Mouse (Mus musculus): ENCODE results near the gene Pde4c.
A peak's percentile ranks its signal among the peaks of the same experiment; 100 is the strongest.

The Pde4c gene

DNA sequence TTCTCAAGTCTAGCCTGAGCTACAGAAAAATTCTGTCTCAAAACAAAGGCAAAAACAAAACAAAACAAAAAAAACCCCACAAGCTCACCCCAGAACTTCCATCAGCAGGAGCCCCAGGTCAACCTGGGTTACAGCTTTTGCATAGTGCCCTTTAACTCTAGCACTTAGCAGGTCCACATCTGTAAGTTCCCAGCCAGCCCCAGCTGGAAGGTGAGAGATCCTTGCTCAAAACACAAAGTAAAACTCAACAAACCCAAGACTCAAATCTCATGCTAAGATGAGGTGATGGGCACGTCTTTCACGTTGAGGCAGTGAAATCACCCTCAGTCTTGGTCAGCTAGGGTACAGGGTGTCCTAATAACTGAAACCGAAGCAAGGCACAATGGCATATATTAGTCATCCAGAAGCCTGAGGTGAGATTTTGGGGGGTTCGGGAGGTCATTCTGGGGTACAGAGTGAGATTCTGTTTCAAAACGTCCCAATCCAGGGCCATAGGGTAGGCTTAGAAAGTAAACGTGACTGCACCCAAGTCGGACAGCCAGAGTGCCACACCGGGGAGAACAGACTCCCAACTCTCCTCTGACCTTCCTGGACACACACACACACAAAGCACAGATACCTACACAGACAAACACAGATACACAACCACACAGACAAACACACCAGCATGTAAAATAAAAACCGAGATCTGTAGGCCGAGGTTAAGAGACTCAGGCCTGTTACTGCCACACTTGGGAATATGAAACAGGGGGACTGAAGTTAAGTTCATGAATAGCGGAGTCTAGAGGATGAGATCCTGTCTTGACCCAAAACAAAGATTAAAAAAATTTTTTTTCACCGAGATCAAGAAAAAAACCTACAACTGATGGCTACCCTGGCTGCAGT, 25.9 kb upstream of the Pde4c start:
- no peak for DNase-seq (ENCODE audit: low read depth)

GRCm38 (mm10) chr8:70698310-70699109, 25.0 kb upstream of the Pde4c start, which contains the start of gene Jund:
Gene Jund (plus strand): TSS chr8:70698949.
- peak; percentile 99 for DNase-seq (ENCODE audit: low read depth)

DNA sequence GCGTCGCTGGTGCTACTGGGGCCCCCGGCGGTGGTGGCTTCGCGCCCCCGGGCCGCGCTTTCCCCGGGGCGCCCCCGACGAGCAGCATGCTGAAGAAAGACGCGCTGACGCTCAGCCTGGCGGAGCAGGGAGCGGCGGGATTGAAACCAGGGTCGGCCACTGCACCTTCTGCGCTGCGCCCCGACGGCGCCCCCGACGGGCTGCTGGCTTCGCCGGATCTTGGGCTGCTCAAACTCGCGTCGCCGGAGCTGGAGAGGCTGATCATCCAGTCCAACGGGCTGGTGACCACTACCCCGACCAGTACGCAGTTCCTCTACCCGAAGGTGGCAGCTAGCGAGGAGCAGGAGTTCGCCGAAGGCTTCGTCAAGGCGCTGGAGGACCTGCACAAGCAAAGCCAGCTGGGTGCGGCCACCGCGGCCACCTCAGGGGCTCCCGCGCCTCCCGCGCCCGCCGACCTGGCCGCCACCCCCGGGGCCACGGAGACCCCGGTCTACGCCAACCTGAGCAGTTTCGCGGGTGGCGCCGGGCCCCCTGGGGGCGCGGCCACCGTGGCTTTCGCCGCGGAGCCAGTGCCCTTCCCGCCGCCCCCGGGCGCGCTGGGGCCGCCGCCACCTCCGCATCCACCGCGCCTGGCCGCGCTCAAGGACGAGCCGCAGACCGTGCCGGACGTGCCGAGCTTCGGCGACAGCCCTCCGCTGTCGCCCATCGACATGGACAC, 24.2 kb upstream of the Pde4c start:
- peak; percentile 65 for DNase-seq (ENCODE audit: low read depth)

DNA sequence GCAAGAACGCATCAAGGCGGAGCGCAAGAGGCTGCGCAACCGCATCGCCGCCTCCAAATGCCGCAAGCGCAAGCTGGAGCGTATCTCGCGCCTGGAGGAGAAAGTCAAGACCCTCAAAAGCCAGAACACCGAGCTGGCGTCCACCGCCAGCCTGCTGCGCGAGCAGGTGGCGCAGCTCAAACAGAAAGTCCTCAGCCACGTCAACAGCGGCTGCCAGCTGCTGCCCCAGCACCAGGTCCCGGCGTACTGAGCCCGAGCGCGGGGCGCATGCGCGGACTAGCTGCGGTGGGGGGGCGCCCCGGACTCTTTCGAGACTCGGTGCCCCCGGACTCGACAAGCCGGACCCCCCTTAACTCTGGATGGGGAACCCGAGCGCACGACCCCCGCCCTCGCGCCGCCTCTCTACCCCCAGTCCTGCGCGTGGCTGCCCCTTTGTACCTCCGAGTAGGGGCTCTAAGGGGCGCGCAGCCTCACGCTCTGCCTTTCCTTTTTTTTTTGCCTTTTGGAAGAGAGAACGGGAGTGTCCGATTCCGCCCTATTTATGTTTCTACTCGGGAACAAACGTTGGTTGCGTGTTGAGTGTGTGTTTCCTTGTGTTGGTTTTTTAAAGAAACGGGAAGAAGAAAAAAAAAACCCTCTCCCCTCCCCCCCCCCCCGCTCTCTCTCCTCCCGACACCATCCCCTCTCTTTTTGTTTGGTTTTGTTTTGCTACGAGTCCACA, 23.5 kb upstream of the Pde4c start:
- peak; percentile 80 for DNase-seq (ENCODE audit: low read depth)

GRCm38 (mm10) chr8:70700555-70700922, 23.0 kb upstream of the Pde4c start:
- peak; percentile 96 for DNase-seq (ENCODE audit: low read depth)

- no peak for DNase-seq (ENCODE audit: low read depth)
These were observed 22.2 kb upstream of the Pde4c start for GRCm38 (mm10) chr8:70701048-70701981.

DNA sequence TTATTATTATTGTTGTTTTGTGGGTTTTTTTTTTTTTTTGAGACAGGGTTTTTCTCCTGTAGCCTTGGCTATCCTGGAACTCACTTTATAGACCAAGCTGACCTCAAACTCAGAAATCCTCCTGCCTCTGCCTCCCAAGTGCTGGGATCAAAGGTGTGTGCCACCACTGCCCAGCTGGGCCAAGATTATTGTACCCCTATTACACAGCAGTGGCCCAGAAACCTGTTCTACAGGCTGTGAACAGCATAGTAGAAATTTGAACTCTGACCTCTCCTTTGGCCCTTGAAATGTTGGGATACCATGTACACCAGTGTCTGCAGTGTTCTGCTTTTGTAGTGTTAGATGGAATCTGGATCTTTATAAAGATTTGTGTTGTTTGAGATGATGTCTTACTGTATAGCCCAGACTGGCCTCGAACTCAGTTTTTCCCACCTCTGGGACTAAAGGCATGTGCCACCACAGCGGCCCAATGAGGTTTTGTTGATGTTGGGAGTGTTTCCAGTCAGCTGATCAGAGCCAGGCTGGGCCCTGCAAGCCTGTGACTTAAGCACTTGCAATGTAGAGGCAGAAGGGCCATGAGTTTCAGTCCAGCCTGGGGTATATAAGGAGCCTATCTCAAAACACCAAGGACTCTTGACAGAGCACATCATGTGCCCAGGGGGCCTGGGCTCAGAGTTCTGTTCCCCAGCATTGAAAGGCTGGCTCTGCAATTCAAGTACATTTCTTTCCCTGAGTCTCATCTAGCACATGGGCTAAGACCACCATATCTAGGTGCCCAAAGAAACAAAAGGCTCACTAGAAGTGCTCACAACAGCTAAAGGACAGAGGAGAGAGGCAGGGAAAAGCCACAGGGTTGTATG, 21.3 kb upstream of the Pde4c start:
- DNase-seq (ENCODE audit: low read depth) = no peak

DNA sequence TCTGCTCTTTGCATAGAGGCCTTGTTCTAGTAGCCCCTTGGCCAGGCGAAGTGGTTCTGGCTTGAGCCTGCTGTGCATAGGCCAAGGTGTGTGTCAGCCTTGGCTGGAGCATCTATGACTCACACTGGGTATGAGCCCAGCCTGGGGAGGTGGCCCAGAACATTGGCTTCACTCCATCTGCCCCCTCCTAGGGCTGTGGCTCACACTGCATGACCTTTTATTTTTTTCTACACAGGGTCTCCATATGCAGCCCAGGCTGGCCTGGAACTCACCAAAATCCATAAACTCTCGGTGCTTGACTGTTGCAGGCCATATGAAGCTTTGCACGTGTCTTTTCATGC, 20.7 kb upstream of the Pde4c start:
- peak; percentile 37 for DNase-seq (ENCODE audit: low read depth)

- DNase-seq (ENCODE audit: low read depth) = no peak
These were observed 20.2 kb upstream of the Pde4c start, which contains the start of gene Iqcn for GRCm38 (mm10) chr8:70703287-70703686. Gene Iqcn (plus strand): TSS chr8:70703457.

DNA sequence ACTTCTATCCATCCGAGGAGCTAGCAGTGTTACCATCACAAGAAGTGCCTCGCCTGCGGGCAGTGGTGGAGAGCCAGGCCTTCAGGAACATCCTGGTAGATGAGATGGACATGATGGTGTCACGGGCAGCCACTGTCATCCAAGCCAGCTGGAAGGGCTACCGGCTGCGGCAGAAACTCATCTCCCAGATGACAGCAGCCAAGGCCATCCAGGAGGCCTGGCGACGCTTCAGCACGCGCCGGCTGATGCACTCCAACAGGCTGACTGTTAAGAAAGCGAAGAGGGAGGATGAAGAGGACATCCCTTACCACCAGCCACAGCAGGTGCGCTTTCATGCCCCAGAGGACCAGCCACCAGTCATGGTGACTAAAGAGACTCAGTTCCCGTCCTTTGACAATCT, 15.2 kb upstream of the Pde4c start:
- no peak for DNase-seq (ENCODE audit: low read depth)

GRCm38 (mm10) chr8:70709794-70710193, 13.7 kb upstream of the Pde4c start:
- no peak for DNase-seq (ENCODE audit: low read depth)

DNA sequence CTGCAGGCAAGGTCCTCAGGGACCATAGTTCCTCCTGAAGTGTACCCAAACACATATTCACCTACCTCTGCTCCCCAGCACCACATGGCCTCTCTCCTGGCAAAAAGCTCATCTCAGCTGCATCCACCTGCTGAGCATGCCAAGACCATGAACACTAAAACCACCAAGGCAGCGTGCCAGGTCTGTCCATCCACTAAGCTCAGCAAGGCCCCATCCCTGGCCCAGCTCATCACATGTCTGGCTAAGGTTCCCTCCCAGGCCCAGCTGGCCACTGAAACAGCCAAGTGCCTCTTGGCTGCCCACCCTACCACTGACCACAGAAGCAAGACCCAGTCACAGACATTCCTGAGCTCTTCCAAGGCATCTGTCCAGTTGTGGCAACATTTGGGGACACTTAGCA, 13.2 kb upstream of the Pde4c start:
- DNase-seq (ENCODE audit: low read depth) = no peak

DNA sequence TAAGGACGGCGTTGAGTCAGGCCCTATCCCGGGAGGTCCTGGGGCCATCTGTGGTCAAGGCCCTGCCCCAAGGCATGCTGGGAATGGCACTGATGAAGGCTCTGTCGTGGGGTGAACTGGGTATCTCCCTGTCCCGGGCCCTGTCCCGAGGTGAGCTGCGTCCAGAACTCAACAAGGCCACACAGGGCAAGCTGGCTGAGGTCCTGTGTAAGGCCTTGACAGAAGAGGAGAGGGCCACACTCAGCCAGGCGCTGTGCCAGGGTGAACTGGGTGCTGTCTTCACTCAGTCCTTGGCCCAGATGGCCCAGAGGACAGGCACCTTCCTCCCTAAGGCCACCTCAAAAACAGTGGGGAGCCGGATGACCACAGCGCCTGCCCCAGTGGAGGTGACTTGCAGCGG, 12.5 kb upstream of the Pde4c start:
- DNase-seq (ENCODE audit: low read depth) = no peak

DNA sequence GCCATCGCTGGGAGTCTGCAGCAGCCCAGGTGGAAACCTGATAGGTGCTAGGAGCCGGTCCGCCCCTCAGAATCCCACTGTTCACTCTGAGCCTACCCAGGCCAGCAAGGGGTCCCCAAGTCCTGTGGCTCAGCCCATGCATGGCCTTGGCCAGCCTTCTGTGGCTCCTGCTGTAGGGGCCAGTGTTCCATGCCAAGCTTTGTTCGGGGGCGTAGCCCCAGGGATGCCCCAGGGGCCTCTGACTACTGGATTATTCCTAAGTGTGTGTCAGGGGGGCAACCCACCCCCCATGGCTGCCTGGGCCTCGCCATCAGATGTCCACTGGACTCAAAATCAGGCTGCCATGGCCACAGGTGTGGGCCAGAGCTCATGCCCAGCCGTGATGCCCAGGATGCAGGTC, 9.5 kb upstream of the Pde4c start:
- DNase-seq (ENCODE audit: low read depth) = no peak

- no peak for DNase-seq (ENCODE audit: low read depth)
These were observed 8.4 kb upstream of the Pde4c start for GRCm38 (mm10) chr8:70715086-70715485.

- no peak for DNase-seq (ENCODE audit: low read depth)
These were observed 6.8 kb upstream of the Pde4c start for GRCm38 (mm10) chr8:70716521-70717400.

DNA sequence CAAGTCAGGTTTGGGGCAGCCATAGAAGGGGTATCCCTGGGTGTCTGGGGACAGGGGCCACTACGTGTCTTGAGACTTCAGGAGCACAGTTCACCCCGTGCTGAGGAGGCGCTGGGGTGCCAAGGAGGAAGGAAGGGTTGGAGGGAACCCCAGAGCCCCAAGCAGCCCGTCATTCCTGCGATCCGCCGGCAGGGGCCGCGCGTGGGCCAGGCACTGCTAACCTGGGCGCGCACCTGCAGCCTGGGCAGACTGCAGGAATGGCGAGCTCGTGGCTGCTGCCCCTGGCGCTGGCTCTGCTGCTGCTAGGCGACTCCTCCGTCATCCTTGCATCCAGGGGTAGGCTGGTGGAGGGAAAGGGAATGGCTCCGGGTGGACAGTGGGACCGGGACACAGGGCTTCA, 5.2 kb upstream of the Pde4c start, which contains the start of gene Gm3336:
Gm3336 (plus strand) TSS at position 247 of the 400 bp plus-strand sequence.
- peak; percentile 51 for DNase-seq (ENCODE audit: low read depth)

- DNase-seq (ENCODE audit: low read depth) = no peak
These were observed 3.7 kb upstream of the Pde4c start for GRCm38 (mm10) chr8:70719796-70720270.
